In genomic region chr7:144074718-144075117, GRCm38 (mm10) we compare ENCODE assay signal across 8 mouse cellular contexts.
DNase-seq lines count a peak whose midpoint lies in the region; ATAC-seq and TF ChIP-seq lines count a peak whose summit lies in the region.

No protein-coding gene starts in this region.

- H3K4me3 ChIP-seq in layer of hippocampus, adult 2 months, result no peak overlapping the region

- peak; percentile 59; the same call in 1 of the 2 replicates for ATAC-seq in frontal cortex, adult (ENCODE audit: low TSS enrichment)

- no peak overlapping the region for H3K27ac ChIP-seq in layer of hippocampus, adult 2 months

- peak; percentile 92 for TF ChIP-seq CTCF in layer of hippocampus, adult 2 months (conservative IDR thresholded peaks at IDR 0.05)

- peak; percentile 84 for DNase-seq in 416B (ENCODE audit: low read depth)
- DNase-seq in CD4-positive helper T cell, adult 2 months (ENCODE audit: low read depth, low spot score), result peak; percentile 44
- peak; percentile 69 for DNase-seq in c-Kit-positive CD71-negative TER-119-negative erythroid progenitor cells, embryonic 14.5 days (ENCODE audit: low read depth)
- peak; percentile 54 to 84 for DNase-seq in layer of hippocampus, adult 2 months (ENCODE audit: low spot score in 2 of 2)
- peak; percentile 77 for DNase-seq in lung, postnatal 14 days
- peak; percentile 95 for DNase-seq in right cerebral cortex, postnatal 4 days
- no peak for DNase-seq in T-cell, adult 2 months (ENCODE audit: low spot score)
